Mouse (Mus musculus) spleen, adult 2 months (tissue): Measurements from ENCODE around the gene 2300003K06Rik.
"Not testable (repeated sequence)": the region's sequence is repeated elsewhere in the genome, so short reads cannot be mapped to it uniquely, and the experiment has no call there.

Experiments
- CTCF ChIP-seq: fragments of 200-500 bp; IDR thresholded peaks from 2 replicates; pipeline ENCODE4 v1.5.1; 2011; ENCODE audit warnings: mild to moderate bottlenecking, inconsistent platforms; ENCODE audit not compliant: insufficient read depth, insufficient read length, insufficient replicate concordance; ENCODE audit errors: extremely low read depth
- POLR2A ChIP-seq: fragments of 200-500 bp; IDR thresholded peaks from 2 replicates; pipeline ENCODE4 v1.6.1; 2011; ENCODE audit warnings: low read depth, low read length, inconsistent platforms

GRCm38 (mm10) chr11:99864176-99864575 lies 26.3 kb upstream of the 2300003K06Rik start, which contains the start of gene Gm11559:
- not testable (repeated sequence) for TF ChIP-seq CTCF, POLR2A
